Mouse (Mus musculus) thymus, adult 2 months (tissue): ENCODE data around the gene Etv6.

Source experiments
- CTCF ChIP-seq: fragments of 200-500 bp; IDR thresholded peaks from 2 replicates; pipeline ENCODE4 v1.5.1; 2012; ENCODE audit warnings: mild to moderate bottlenecking, control low read depth, low read length, moderate library complexity, borderline replicate concordance; ENCODE audit not compliant: control insufficient read depth, poor library complexity, insufficient read depth; ENCODE audit errors: extremely low read depth
- POLR2A ChIP-seq: fragments of 200-500 bp; IDR thresholded peaks from 2 replicates; pipeline ENCODE4 v1.6.1; 2012; ENCODE audit warnings: mild to moderate bottlenecking, low read length, control low read depth, moderate library complexity; ENCODE audit not compliant: control insufficient read depth, poor library complexity, insufficient read depth; ENCODE audit errors: extremely low read depth

GRCm38 (mm10) chr6:134151022-134151680 is 115.7 kb downstream of the Etv6 start:
- no peak for TF ChIP-seq POLR2A
- TF ChIP-seq CTCF = no peak
